Mouse (Mus musculus) frontal cortex, postnatal 10 days (tissue): ENCODE results near the gene Dusp7.

ENCODE experiments used
- DNase-seq, 2 experiments: peaks; one replicate each; pipeline ENCODE4 v3.0.0; 2022; ENCODE audit warnings: low spot score in 2 of 2, mixed read lengths in 1 of 2

Dusp7 gene

GRCm38 (mm10) chr9:106354810-106355209 lies 13.6 kb upstream of the Dusp7 start:
- DNase-seq, result no peak

GRCm38 (mm10) chr9:106355217-106355974 lies 13.0 kb upstream of the Dusp7 start:
- no peak for DNase-seq

- no peak for DNase-seq
Measured at GRCm38 (mm10) chr9:106355975-106356286, 12.5 kb upstream of the Dusp7 start.

DNA sequence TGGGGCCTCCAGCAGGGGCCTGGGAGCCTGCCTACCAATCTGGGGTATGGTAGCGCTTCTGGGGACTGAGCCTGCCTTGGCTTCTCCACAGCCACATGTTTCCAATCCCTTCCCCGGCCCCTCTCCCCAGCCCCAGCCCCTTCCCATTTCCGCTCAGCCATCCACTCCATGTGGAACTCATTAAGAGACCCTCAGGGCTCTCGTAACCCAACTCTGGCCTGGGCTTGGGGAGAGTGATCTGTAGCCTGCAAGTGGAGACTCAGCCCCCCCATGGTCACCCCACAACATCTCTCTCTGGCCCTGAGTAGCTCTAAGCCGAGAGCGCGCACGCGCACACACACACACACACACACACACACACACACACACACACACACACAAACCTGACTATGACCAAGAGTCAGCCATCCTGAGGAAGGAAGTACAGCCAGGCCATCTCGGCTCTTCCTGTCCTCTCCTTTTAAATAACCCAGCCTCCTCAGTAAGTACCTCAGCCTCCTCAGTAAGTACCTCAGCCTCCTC lies 12.0 kb upstream of the Dusp7 start:
- DNase-seq, result no peak

DNA sequence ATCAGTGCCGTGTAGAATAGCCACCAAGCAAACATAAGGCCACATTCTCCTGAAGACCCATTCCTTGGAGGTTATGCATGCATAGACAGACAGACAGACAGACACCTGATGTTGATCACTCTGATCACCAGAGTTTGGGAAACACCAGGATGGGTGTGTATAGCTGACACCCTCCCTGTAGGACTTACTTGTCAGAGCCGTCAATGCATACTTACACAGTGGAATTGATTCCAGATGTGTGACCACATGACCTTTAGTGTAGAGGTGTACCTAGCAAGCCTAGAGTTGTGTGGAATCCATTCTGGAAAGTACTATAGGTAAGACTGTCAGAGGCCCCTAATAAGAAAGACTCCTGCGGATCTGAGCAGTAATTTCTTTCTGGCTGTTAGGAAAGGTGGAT lies 11.3 kb upstream of the Dusp7 start:
- no peak for DNase-seq

DNA sequence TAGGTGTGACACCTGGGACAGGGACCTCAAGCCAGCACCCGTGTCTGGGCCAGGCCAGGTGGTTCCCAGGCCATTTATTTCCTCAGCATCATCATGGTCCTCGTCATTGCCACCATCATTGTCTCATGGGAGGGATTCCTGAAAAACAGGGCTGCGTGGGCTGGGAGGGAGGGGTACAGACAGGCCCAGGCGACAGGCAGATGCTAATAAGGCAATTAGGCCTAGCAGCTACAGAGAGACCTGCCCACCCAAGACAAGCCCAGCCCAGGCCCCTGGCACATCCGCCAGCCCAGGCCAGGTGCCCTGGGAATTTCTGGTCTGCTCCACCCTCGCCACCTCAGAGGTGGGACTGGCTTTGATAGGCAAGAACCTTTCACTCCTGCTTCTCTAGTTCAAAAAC lies 9.1 kb upstream of the Dusp7 start:
- no peak for DNase-seq

- DNase-seq, result no peak
Measured at GRCm38 (mm10) chr9:106361140-106361539, 7.3 kb upstream of the Dusp7 start.

GRCm38 (mm10) chr9:106365333-106365732 lies 3.1 kb upstream of the Dusp7 start:
- DNase-seq, result no peak

- DNase-seq, result no peak
Measured at GRCm38 (mm10) chr9:106366188-106366587, 2.2 kb upstream of the Dusp7 start.

DNA sequence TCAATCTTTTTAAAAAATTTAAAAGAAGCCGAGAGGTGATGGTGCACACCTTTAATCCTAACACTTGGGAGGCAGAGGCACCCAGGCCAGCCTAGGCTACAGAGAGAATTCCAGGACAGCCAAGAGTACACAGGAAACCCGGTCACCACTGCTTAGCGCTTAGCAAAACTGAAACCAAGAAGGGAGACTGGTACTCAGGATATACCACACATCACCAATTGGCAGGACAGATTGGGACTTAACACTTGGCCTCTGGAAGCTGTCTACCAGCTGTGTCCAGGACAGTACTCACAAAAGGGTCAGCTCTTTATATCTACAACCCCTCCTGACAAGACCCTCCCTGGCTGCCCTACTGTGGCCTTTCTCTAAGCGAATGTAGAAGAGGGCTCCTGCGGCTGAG lies 1.4 kb upstream of the Dusp7 start:
- no peak for DNase-seq

GRCm38 (mm10) chr9:106367592-106368111 lies 780 bp upstream of the Dusp7 start:
- DNase-seq, result peak; percentile 97

DNA sequence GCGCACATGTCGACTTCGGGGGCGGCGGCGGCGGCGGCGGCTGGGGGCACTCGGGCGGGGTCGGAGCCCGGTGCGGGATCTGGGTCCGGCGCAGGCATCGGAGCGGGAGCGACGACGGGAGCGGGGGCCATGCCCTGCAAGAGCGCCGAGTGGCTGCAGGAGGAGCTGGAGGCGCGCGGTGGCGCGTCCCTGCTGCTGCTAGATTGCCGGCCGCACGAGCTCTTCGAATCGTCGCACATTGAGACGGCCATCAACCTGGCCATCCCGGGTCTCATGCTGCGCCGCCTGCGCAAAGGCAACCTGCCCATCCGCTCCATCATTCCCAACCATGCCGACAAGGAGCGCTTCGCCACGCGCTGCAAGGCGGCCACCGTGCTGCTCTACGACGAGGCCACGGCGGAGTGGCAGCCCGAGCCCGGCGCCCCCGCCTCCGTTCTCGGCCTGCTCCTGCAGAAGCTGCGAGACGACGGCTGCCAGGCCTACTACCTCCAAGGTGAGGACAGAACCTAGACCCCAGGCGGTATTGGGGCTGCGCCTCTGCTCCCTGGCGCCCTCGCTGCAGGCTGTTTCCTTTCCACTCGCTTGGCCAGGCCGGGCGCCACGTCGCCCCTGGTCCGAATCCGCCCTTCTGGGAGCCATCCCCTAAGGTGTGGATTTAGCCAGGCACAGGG lies 534 bp downstream of the Dusp7 start:
- DNase-seq, result peak in 1 of 2 experiments; percentile 53

DNA sequence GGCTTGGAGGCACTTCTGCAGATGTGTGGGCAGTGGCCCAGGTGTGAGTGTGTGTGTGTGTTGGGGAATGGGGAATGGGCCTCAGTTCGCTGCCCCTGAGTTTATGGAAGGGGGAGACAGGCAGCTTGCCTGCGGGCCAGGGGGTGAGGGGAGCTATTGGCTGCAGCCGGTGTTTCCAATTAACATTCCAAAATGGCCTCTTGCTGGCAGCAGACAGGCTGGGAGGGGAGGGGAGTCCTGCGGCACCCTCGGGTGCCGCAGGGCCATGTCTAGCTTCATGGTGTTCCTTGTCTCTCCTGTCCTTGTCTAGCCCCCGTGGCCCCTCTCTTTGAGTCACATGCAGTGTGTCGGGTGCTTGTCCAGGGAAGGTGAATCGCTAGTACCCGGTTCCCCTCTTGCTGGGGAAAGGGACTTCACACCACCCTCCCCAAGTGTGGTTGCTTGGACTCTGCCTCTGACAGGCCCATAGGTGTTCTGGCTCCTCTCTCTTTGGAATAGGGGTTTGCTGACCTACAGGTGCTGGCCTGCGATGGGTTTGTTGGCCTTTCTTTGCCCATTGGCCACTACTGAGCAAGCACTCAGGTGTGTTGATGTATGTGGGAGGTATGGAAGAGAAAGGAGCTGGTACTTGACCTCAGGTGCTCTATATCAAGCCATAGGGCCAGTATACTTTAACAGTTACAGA lies 1.5 kb downstream of the Dusp7 start:
- no peak for DNase-seq

- DNase-seq, result no peak
Measured at GRCm38 (mm10) chr9:106370620-106371383, 2.4 kb downstream of the Dusp7 start.

DNA sequence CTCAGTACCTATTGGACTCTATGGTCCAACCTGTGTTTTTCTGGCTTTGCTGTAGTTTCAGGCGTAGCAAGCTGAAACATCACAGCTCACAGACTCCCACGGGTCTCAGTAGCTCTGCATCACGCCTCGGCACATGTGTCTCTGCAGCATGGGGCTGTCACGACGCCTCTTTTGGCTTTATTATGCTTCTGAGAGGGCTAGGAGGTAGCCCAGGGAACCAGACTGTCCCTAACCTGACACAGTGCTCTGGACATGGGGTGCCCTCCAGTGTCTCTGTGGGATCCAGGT lies 2.9 kb downstream of the Dusp7 start:
- no peak for DNase-seq

DNA sequence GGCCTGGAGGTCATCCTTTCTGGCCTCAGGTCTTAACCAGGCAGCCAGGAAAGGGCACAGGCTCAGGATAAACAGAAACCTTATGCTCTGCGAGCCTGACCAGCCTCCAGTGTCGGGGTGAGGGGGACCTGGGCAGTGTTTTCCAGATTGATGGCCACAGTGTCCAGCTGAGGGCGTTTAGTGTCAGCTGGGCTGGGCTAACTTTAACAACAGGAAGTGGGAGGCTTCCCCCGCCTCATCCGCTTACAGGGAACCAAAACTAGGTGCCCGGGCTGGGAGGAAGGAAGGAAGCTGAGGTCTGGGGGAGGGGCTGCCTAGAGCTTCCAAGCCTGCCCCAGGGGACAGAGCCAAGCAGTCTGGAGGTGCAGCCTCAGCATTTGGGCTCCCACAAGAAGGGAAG lies 3.3 kb downstream of the Dusp7 start:
- peak; percentile 71 to 72 for DNase-seq

DNA sequence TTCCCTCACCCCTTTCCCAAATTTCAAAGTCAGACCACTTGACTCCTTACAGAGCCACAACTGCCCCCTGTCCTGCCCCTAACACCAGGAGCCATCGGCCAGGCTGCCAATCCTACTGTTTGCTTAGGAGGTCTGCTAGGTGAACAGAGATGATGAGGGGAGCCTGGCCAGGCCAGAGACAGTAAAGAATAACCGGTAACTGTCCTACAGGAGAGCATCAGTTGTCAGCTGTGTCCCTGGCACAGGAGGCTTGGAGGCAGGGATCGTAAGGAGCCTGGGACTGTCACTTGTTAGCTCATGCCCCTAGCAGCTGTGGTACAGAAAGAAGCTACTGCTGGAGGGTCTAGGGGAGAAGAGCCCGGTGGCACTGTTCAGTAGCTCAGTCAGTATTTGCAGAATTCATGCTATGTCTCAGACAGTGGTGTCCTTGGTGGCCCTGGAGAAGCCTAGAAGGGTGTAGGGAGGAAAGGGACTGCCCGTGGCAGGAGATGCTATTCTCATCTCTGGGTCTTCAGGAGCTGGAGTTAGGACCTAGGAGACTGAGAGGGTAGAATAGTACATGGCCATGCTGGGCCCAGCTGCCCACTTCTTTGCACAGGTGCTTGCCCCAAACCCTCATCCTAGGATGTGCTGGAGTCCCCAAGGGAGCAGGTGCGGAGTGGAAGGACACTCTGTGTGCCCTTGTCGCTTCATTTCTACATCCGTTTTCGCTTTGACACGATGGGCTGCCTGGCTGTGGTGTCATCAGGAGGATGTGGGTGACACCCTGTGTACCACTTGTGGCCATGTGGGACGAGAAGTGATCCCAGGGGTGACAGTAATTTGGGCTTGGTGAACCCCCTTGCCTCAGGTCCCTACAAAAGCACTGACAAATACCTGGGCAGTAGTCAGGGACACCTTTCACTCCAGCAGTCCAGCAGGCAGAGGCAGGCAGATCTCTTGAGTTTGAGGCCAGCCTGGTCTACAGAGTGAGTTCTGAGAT lies 4.3 kb downstream of the Dusp7 start:
- DNase-seq, result no peak

DNA sequence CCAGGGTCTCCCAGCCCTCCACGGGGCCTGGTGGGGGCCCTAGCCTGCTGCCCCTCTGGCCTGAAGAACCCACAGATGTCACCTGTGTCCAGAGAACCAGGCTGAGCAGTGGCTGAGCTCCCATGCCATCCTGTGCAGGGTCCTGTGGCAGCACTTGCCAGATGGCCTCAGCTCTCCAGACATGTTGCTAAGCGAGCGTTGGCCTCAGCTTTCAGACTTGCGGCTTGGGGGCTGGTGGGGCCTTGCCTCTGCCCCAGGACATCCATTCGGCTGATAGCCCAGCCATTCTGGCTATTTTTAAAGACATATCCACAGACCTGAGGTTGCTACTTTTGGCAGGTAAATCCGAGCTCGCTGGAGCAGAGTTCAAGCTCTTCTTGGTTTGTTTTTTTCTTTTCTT lies 5.5 kb downstream of the Dusp7 start:
- no peak for DNase-seq

DNA sequence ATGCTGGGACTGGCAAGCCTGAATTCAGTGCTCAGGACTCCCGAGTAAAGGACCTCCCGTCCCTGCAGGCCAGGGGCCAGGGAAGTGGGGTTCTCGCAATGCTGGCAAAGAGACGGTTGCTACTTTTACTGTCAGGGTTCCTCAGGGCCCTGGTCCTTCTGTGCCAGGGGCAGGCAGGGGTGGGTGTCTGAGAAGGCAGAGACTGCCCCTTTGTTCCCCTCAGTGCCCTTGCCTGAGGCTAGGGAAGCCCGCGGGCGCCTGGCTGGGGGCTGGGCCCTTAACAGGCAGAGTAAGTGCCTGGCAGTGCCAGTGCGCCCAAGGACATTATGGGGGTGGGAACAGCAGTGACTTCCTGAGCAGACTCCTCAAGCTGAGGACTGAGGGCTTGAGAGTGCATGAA lies 8.8 kb downstream of the Dusp7 start:
- no peak for DNase-seq

GRCm38 (mm10) chr9:106378045-106378444 lies 9.6 kb downstream of the Dusp7 start:
- DNase-seq, result no peak

DNA sequence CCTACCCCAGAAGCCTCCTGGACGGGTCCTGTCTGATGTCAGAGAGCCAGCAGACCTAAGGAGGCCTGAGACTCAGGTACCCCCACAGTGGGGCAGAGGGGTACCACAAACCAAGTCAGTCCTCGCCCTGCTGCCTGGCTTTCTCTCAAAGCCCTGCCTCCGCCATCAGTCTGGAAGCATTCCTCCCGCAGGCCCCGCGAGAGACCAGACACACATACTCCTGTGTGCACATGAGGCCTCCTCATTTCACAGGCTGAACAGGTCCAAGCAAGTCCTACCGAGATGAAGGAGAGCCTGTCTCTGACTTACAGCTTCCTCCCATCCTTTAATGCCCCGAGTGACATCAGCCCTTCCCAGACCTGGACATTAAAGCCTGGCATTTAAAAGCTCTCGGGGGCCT lies 10.3 kb downstream of the Dusp7 start:
- DNase-seq, result no peak
